Comparison of ENCODE assay signal across 12 mouse cellular contexts in genomic region chr6:98984626-98985025, GRCm38 (mm10).
"Had no signal": no experiment of that assay in that cellular context is flagged by ENCODE, and none has a peak within 500 bp of the region (broad histone marks: within the 10 kb centered on the region; RNA-seq: fewer than 3 reads in every experiment).

No protein-coding gene starts in this region.

- DNase-seq: retina, postnatal 1 day; right cerebral cortex, adult 18-20 months; right cerebral cortex, postnatal 14 days; right cerebral cortex, postnatal 25 days; right cerebral cortex, postnatal 4 days; spleen, adult 18-20 months; thymus, adult 18-20 months; thymus, adult 2 months; thymus, postnatal 14 days; thymus, postnatal 25 days; thymus, postnatal 36 days; thymus, postnatal 4 days had no signal
